Mouse (Mus musculus) forebrain, embryonic 12.5 days (tissue): Measurements from ENCODE around the gene Gm10668. TPM values are rescaled to one million over a fixed set of nuclear protein-coding genes. Genes with fewer than 3 reads are reported as not detected.
"Not testable (repeated sequence)": the region's sequence is repeated elsewhere in the genome, so short reads cannot be mapped to it uniquely, and the experiment has no call there.

ENCODE experiments used
- ATAC-seq: fragments of 200-750 bp; cut with Nextera tagmentation; 2 replicates; pipeline ENCODE4 v1.8.0; 2017; ENCODE audit warnings: moderate TSS enrichment; ENCODE audit not compliant: low FRiP score
- H3K27ac ChIP-seq: fragments of 300-500 bp; sonication (generic); 2 replicates; pipeline ENCODE4 v1.5.1; 2016; ENCODE audit warnings: mild to moderate bottlenecking
- H3K27me3 ChIP-seq: fragments of 300-500 bp; sonication (generic); 2 replicates; pipeline ENCODE4 v1.6.1; 2016; ENCODE audit warnings: mild to moderate bottlenecking
- H3K36me3 ChIP-seq: fragments of 300-500 bp; sonication (generic); replicated peaks from 2 replicates; pipeline ENCODE4 v1.6.1; 2016; ENCODE audit warnings: mild to moderate bottlenecking
- H3K4me1 ChIP-seq: fragments of 300-500 bp; sonication (generic); 2 replicates; pipeline ENCODE4 v1.6.1; 2016
- H3K4me2 ChIP-seq: fragments of 300-500 bp; sonication (generic); 2 replicates; pipeline ENCODE4 v1.6.1; 2016; ENCODE audit warnings: mild to moderate bottlenecking, moderate library complexity
- H3K4me3 ChIP-seq: fragments of 300-500 bp; sonication (generic); replicated peaks from 2 replicates; pipeline ENCODE4 v1.5.1; 2016; ENCODE audit warnings: mild to moderate bottlenecking
- H3K9ac ChIP-seq: fragments of 300-500 bp; sonication (generic); 2 replicates; pipeline ENCODE4 v1.6.1; 2016; ENCODE audit warnings: mild to moderate bottlenecking
- H3K9me3 ChIP-seq: fragments of 300-500 bp; sonication (generic); 2 replicates; pipeline ENCODE4 v1.6.1; 2016
- WGBS: fragments of 180-500 bp; shearing (Covaris S2); methylation state at CpG from one replicate; pipeline ENCODE4 v1.1.7; 2016; 5-methylcytosine and 5-hydroxymethylcytosine counted together
- polyA plus RNA-seq: library from polyadenylated mRNA; unstranded; fragments of >200 nt; fragmentation: Nextera tagmentation; extraction: Ambion mirVana; gene quantifications from 2 replicates; pipeline ENCODE4 v1.2.1, GENCODE M21; 2016

Gm10668 gene
- polyA plus RNA-seq: not detected in 2 replicates

DNA sequence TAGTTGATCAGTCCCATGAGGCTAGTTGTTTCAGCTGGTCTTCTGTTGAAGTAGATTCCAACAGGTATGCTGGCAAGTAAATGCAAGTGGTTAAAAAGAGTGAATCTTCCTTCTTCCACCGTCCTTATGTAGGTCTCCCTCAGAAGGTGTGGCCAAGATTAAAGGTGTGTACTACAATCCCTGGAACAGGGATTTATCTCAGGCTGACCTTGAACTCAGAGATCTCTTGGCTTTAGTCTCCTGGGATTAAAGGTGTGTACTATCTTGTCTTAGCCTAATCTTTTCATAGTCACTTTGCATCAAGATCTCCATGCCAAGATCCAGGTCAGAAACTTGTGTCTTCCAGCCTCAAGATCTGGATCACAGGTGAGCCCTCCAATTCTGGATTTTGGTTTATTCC, at the start of gene Gm10668:
Gm10668 (minus strand) TSS at position 101 of the 400 bp plus-strand sequence.
- H3K9me3 ChIP-seq, H3K27me3 ChIP-seq, H3K36me3 ChIP-seq, H3K9ac ChIP-seq, ATAC-seq, H3K4me3 ChIP-seq, H3K27ac ChIP-seq, H3K4me1 ChIP-seq, H3K4me2 ChIP-seq: not testable (repeated sequence)
- no CpG with 5 or more reads among the region's 1 CpGs for WGBS

DNA sequence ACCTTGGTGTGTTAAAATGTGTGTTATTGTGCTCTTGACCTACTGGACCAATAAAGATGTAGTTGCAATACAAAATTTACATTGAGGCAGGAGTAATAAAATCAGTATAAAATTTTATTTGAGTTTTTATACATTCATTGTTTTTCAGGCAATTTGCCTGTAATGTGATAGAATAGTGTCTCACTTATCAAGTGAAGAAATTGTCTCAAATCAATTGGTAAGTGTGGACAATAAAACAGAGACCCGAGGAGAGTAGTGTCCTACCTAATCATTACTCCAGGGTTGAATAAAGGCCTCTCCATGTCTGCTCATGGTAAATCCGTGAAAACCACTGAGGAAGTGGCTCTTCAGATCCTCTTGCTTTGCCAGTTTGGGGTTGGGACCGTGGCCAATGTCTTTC, 40.5 kb upstream of the Gm10668 start, which contains the start of gene Vmn1r112:
Vmn1r112 (plus strand) TSS at position 301 of the 400 bp plus-strand sequence.
- not testable (repeated sequence) for H3K36me3 ChIP-seq, H3K9ac ChIP-seq, H3K4me1 ChIP-seq, H3K27me3 ChIP-seq, H3K27ac ChIP-seq, ATAC-seq, H3K9me3 ChIP-seq, H3K4me2 ChIP-seq, H3K4me3 ChIP-seq
- WGBS: no CpG with 5 or more reads among the region's 3 CpGs

DNA sequence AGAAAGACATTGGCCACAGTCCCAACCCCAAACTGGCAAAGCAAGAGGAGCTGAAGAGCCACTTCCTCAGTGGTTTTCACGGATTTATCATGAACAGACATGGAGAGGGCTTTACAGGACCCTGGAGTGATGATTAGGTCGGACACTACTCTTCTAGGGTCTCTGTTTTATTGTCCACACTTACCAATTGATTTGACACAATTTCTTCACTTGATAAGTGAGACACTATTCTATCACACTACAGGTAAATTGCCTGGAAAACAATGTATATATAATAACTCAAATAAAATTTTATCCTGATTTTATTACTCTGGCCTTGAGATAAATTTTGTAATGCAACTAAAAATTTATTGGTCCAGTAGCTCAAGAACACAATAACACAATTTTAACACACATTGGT, 27.3 kb downstream of the Gm10668 start, which contains the start of gene Vmn1r111:
Vmn1r111 (minus strand) TSS at position 101 of the 400 bp plus-strand sequence.
- H3K27me3 ChIP-seq, H3K4me3 ChIP-seq, H3K9ac ChIP-seq, H3K36me3 ChIP-seq, H3K27ac ChIP-seq, H3K4me2 ChIP-seq, H3K4me1 ChIP-seq, ATAC-seq, H3K9me3 ChIP-seq: not testable (repeated sequence)
- WGBS: no CpG with 5 or more reads among the region's 2 CpGs

Other genes with a start within 250 kb of the Gm10668 start
- gene Vmn1r103, start 220.1 kb downstream of the Gm10668 start, polyA plus RNA-seq: not detected in 2 replicates
- not detected in 2 replicates for gene Vmn1r104, start 196.8 kb downstream of the Gm10668 start, polyA plus RNA-seq
- not detected in 2 replicates for gene Gm5726, start 184.9 kb downstream of the Gm10668 start, polyA plus RNA-seq
- not detected in 2 replicates for gene Gm4141, start 154.4 kb downstream of the Gm10668 start, polyA plus RNA-seq
- gene Gm4513, start 131.6 kb downstream of the Gm10668 start, polyA plus RNA-seq: not detected in 2 replicates
- gene Vmn1r107, start 61.7 kb downstream of the Gm10668 start, polyA plus RNA-seq: not detected in 2 replicates
- not detected in 2 replicates for gene Vmn1r111, start 27.4 kb downstream of the Gm10668 start, polyA plus RNA-seq
- not detected in 2 replicates for gene Vmn1r112, start 40.6 kb upstream of the Gm10668 start, polyA plus RNA-seq
- not detected in 2 replicates for gene Vmn1r113, start 56.7 kb upstream of the Gm10668 start, polyA plus RNA-seq
- not detected in 2 replicates for gene Vmn1r114, start 81.6 kb upstream of the Gm10668 start, polyA plus RNA-seq
- not detected in 2 replicates for gene Vmn1r115, start 114.4 kb upstream of the Gm10668 start, polyA plus RNA-seq
- gene Vmn1r116, start 141.6 kb upstream of the Gm10668 start, polyA plus RNA-seq: not detected in 2 replicates
- gene Vmn1r117, start 153.5 kb upstream of the Gm10668 start, polyA plus RNA-seq: not detected in 2 replicates
- not detected in 2 replicates for gene Vmn1r118, start 181.7 kb upstream of the Gm10668 start, polyA plus RNA-seq